Mouse (Mus musculus) CH12F3 (cell line): ENCODE data around the gene Gm8300.
"Not testable (repeated sequence)": the region's sequence is repeated elsewhere in the genome, so short reads cannot be mapped to it uniquely, and the experiment has no call there.

Source experiments
- in situ Hi-C: fragments of 300-500 bp; cut with MboI; formaldehyde crosslinking; loops from 2 replicates; pipeline ENCODE4 v1.14.3; 2020; ENCODE audit warnings: low sequenced_read_pairs

The Gm8300 gene

DNA sequence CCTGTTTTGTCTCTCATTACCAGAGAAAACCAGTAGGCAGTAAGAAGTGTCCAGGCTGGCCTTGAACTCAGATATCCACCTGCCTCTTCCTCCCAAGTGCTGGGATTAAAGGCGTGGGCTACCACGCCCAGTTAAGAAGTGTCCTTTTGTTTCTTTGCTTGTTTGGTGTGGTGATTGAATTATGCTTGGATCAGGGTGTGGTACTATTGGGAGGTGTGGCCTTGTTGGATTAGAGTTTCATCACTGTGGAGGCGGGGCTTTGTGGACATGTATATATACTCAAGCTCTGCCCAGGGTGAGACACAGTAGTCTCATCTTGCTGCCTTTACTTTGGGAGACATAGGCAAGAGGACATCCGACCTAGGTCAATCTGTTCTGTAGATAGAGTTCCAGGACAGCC lies at the start of gene Gm8300:
Gene Gm8300, plus strand, starts transcription at position 301 of the 400 bp plus-strand sequence.
- in situ Hi-C loops, result not testable (repeated sequence)

DNA sequence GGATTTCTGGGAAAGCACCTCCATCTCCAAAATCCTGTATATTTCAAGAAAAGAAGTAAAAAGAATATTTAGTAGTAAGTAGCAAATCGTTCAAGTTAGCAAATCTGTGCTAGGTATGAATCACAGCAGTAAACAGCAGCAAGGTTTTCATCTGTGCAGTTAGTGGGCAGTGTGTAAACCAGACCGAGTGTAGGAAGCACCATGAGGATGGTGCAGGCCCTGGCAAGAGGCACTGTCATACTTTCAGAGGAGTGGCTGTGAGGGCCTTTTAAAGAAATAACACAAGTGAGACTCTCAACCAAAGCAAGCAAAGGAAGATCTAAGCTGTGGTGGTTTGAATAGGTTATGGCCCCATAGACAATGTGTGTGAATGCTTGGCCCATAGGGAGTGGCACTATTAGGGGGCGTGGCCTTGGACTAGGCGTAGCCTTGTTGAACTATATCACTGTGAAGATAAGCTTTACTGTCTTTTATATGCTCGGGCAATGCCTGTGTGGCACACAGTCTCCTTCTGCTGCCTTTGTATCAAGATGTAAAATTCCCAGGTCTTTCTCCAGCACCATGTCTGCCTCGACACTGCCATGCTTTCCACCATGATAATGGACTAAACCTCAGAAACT lies 49.3 kb upstream of the Gm8300 start:
- in situ Hi-C loops, result no loop called here

DNA sequence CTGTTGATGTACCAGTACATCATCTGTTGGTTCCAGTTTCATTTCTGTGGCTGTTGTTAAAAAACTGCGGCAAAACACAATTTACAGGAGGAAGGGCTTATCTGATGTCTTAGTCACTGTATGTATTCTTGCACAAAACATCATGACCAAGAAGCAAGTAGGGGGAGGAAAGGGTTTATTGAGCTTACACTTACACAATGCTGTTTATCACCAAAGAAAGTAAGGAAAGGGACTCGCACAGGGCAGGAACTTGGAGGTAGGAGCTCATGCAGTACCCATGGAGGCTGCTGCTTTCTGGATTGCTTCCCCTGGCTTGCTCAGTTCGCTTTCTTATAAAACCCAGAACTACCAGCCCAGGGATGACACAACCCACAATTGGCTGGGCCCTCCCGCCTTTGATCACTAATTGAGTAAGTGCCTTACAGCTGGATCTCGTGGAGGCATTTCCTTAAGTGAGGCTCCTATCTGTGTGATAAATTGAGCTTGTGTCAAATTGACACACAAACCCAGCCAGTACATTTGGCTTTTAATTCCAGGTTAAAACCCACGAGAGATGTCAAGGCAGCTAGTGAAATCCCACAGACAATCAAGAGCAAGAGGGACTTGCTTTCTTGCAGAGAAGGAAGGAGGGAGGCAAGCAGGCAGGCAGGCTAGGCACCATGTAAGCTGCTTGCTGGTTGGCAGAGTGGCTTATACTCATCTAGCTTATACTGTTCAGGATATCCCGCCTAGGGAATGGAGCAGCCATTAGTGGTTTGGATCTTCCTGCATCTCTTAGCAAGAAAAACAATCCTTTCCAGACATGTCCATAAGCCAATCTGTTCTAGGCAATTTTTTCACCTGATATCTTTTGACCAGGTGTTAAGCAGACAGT lies 43.6 kb upstream of the Gm8300 start:
- in situ Hi-C loops, result no loop called here

DNA sequence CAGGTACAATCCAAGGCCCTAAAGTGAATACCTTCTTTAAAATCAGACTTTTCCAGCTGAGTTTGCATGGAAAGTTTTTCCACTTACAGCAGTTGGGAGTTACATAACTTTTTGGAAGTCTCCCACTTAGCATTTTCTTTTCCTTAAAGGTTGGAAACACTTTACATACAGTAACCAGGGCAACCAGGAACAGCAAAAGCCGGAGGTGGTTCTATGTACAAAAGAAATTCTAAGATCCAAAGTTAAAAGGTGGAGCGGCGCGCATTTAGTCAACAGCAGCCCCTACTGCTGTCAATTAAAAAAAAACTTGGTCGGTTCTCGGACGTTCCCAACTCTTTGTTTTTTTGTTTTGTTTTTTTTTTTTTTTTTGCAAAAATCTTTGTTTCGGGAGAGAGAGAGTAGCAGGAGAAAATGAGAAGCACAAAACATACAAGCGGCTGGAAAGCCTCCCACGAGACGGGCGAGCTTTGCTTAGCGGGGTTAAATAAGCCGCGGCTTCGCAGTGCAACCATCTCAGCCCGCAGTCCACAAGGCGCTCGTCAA lies 42.6 kb upstream of the Gm8300 start:
- in situ Hi-C loops, result no loop called here

DNA sequence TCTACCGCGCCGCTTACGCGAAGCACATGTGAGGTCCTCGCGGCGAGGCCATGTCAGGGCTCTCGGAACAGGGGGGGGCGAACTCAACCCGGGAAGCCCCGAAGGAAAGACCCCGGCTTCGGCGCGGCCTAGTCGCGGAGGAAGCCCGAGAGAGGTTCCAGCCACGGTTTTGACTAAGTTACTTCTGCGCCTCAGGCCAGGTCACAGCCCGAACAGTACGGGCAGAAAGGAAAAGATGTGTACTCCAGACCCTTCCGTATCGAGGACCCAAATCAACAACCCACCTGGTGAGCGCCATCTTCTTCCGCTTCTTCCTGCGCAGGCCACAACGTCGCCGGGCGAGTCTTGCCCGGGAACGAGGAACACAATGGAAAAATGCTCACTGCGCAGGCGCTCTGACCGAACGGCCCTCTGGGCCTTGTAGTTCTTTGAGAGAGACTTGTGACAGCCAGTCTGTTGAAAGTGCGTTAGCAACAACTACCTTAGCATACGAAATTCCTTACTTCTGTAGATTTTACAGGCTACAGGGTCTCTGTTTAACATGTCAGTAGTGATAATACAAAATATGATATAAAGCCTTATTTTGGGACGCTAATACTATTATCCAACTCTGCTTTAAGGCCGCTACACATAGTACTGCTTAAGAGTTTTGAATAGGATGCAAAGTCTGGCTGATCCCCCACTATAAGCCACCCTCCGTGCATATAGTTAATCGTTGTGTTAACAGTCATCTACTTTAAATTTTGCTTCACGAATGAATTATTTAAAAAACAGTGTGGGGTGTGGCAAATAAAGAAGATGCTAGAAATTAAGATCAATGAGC lies 41.9 kb upstream of the Gm8300 start, which contains the start of gene Snw1:
Gene Snw1, minus strand, starts transcription at position 311 of the 823 bp plus-strand sequence.
- in situ Hi-C loops, result no loop called here

DNA sequence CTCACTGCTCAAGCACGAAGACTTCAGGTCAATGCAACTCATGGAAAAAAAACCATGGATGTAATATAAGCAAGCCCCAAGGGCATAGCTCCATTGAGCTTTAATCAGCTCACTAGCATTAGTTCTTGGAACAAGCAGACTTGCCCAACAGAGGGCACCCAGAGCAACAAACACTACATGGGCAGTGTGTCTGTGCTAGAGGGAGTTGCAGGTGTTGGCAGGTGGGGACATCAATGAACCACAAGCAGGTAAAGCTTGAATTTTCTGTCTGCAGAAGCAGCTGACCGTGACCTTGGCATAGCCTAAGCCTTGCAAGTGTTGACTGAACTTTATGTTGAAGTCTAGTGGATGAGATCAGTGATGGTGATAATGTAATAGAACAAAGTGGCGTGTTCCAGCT lies 39.4 kb upstream of the Gm8300 start:
- in situ Hi-C loops, result no loop called here

DNA sequence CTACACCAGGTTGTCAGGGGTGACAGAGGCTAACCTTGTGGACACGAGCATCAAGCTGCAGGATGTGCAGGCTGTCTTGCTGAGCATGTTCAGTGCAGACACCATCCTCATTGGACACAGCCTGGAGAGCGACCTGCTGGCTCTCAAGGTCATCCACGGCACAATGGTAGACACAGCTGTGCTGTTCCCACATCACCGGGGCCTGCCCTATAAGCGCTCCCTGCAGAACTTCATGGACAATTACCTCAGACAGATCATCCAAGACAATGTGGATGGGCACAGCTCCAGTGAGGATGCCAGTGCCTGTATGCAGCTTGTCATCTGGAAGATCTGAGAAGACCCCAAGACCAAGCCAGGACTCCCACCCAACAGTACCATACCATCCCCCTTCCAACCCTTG lies 31.6 kb upstream of the Gm8300 start:
- in situ Hi-C loops, result not testable (repeated sequence)

DNA sequence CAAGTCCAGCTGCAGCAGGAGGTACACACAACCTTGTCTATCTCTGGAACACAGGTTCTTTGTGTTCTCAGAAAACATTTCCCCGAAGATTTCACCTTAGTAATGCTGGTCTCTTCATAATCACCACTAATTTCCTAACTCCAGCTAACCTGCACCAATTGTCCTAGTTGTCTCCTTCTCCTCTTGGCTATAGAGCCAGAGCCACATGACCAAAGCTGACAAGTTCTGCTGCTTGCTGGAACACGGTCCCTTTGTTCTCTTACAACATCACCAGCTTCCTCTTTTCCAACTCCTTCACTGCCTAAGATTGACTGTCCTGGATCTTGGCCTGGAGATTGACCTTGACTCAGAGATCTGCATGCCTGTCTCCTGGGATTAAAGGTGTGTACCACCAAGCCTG lies 25.4 kb upstream of the Gm8300 start:
- in situ Hi-C loops, result not testable (repeated sequence)

DNA sequence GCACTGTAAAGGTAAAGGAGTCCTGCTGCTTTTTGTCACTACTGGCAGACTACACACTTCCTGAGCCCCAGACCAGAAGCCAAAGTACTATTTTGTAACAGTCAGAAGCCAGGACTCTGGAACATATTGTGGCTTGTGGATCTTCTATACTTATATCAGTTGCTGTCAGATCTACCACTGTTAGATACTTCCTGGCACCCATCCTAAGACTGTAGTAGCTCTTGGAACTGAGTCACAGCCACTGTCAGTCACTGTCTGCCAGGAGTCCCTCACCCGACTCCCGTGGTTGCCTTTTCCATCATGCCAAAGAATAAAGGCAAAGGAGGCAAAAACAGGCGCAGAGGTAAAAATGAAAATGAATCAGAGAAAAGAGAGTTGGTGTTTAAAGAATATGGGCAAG lies 19.7 kb upstream of the Gm8300 start, which contains the start of gene Gm5788:
Gene Gm5788, plus strand, starts transcription at position 301 of the 400 bp plus-strand sequence.
- in situ Hi-C loops, result not testable (repeated sequence)

DNA sequence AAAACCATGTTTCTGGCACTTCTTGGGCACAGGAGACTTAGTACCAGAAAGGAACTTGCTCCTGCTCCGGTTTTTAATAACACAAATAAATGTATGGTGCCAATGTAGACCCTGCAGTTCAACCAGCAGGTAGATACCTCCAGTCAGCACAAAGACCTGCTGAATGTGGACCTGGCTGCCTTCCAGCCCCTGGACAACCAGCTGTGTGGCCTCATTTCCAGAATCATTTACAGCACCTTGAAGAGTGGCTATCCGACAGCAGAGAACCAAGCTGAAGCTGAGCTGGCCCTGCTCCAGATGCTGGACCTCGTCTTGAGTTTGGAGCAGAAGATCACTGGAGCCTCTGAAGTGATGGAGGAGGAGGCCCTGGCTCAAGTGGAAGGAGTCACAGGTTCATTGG lies 5.5 kb downstream of the Gm8300 start:
- in situ Hi-C loops, result not testable (repeated sequence)

DNA sequence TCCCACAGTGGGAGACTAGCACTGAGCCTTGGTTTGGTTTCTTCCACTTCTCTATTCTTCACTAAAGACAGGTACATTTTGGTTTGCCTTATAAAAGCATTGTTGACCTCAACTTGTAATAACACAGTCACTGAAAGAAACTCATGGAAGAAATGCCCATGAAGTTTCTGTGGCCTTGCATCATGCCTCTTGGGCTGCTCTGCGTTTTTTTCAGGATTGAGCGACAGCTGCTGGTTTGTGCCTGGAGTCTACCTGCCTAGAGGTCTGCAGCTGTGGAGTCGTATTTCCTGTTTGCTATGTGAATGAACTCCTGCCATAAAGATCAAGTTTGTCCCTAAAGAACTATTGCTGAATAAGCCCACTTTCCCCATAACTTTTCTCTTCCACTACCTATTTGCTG lies 29.8 kb downstream of the Gm8300 start:
- in situ Hi-C loops, result no loop called here

DNA sequence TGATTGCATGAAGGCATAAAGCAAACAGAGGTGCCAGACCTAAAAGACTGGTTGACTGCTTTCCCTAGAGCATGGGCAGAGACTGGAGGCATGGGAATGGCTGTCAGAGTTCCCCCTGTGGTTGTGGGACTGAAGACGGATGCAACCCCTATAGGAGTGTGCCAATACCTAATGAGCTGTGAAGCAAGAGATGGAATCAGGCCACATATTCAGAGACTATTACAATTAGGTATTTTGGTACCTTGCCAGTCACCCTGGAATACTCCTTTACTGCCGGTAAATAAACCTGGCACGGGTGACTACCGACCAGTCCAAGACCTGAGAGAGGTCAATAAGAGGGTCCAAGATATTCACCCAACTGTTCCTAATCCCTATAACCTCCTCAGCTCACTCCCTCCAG lies 36.5 kb downstream of the Gm8300 start:
- in situ Hi-C loops, result not testable (repeated sequence)
